Mouse (Mus musculus) monocyte, adult 5-6 weeks (primary cell): ENCODE measurements at regions not wholly inside any gene's neighbourhood (a gene's known extent, or its start where the extent isn't known, plus 50 kb on each side); places are given as distances from the start of the nearest gene placed in this dataset.
A peak's percentile ranks its signal among the peaks of the same experiment; 100 is the strongest.

Experiments used
- ATAC-seq: fragments of 153-309, 156-312 bp; replicated peaks from 2 replicates; pipeline ENCODE4 v1.8.0; 2017; ENCODE audit warnings: mild to moderate bottlenecking; ENCODE audit not compliant: low TSS enrichment, insufficient number of reproducible peaks, severe bottlenecking, poor library complexity, low FRiP score

- ATAC-seq = 0 out of 2 replicates have a peak, but pooled peaks have one; percentile 22
These were observed 54.4 kb upstream of the Ly86 start for GRCm38 (mm10) chr13:37290636-37291035.

GRCm38 (mm10) chr13:37288993-37289392 lies 56.0 kb upstream of the Ly86 start:
- no peak for ATAC-seq

GRCm38 (mm10) chr13:37282515-37282914 lies 62.5 kb upstream of the Ly86 start:
- no peak for ATAC-seq

GRCm38 (mm10) chr13:37279078-37279789 lies 65.8 kb upstream of the Ly86 start:
- no peak for ATAC-seq

- peak; percentile 78 for ATAC-seq
These were observed 95.2 kb upstream of the Ly86 start for GRCm38 (mm10) chr13:37249581-37250461.

- no peak for ATAC-seq
These were observed 96.3 kb upstream of the Ly86 start for GRCm38 (mm10) chr13:37248741-37249140.

- ATAC-seq = no peak
These were observed 105.0 kb upstream of the Ly86 start for GRCm38 (mm10) chr13:37240048-37240447.

- ATAC-seq = no peak
These were observed 107.7 kb upstream of the Ly86 start for GRCm38 (mm10) chr13:37237285-37237684.

GRCm38 (mm10) chr13:37225834-37226233 lies 119.2 kb upstream of the Ly86 start:
- ATAC-seq = no peak

GRCm38 (mm10) chr13:37220436-37220835 lies 124.6 kb upstream of the Ly86 start:
- ATAC-seq = no peak

GRCm38 (mm10) chr13:37218596-37218995 lies 126.4 kb upstream of the Ly86 start:
- peak; percentile 80 for ATAC-seq

GRCm38 (mm10) chr13:37214590-37215282 lies 130.3 kb upstream of the Ly86 start:
- peak; percentile 31; the same call in 1 of the 2 replicates for ATAC-seq

- ATAC-seq = no peak
These were observed 147.1 kb upstream of the F13a1 start for GRCm38 (mm10) chr13:37197136-37197535.

- ATAC-seq = no peak
These were observed 145.8 kb upstream of the F13a1 start for GRCm38 (mm10) chr13:37195857-37196256.

- ATAC-seq = no peak
These were observed 131.2 kb upstream of the F13a1 start for GRCm38 (mm10) chr13:37181169-37181787.

GRCm38 (mm10) chr13:37176526-37176925 lies 126.5 kb upstream of the F13a1 start:
- ATAC-seq = no peak

- ATAC-seq = no peak
These were observed 126.0 kb upstream of the F13a1 start for GRCm38 (mm10) chr13:37175997-37176396.

- no peak for ATAC-seq
These were observed 108.9 kb upstream of the F13a1 start for GRCm38 (mm10) chr13:37158831-37159522.
